Mouse (Mus musculus): ENCODE measurements around the gene Psip1.
"Not testable (repeated sequence)": the region's sequence is repeated elsewhere in the genome, so short reads cannot be mapped to it uniquely, and the experiment has no call there.

Gene Psip1

GRCm38 (mm10) chr4:83486117-83486901 lies at the start of gene Psip1:
Psip1 (minus strand) TSS chr4:83486459.
- DNase-seq (ENCODE audit: low spot score in 2 of 2): peak; percentile 90 to 93

- DNase-seq (ENCODE audit: low spot score in 2 of 2): no peak
Measured at GRCm38 (mm10) chr4:83534024-83534423, 47.8 kb upstream of the Psip1 start.

- no peak for DNase-seq (ENCODE audit: low spot score in 2 of 2)
Measured at GRCm38 (mm10) chr4:83533168-83533911, 47.1 kb upstream of the Psip1 start.

- not testable (repeated sequence) for DNase-seq (ENCODE audit: low spot score in 2 of 2)
Measured at GRCm38 (mm10) chr4:83530060-83530459, 43.8 kb upstream of the Psip1 start.

GRCm38 (mm10) chr4:83527921-83528320 lies 41.7 kb upstream of the Psip1 start:
- no peak for DNase-seq (ENCODE audit: low spot score in 2 of 2)

GRCm38 (mm10) chr4:83526988-83527334 lies 40.7 kb upstream of the Psip1 start:
- DNase-seq (ENCODE audit: low spot score in 2 of 2): no peak

GRCm38 (mm10) chr4:83526270-83526987 lies 40.2 kb upstream of the Psip1 start:
- no peak for DNase-seq (ENCODE audit: low spot score in 2 of 2)

GRCm38 (mm10) chr4:83525690-83526055 lies 39.4 kb upstream of the Psip1 start:
- DNase-seq (ENCODE audit: low spot score in 2 of 2): no peak

GRCm38 (mm10) chr4:83524843-83525689 lies 38.8 kb upstream of the Psip1 start, which contains the start of gene Ccdc171:
Ccdc171 (plus strand) TSS chr4:83525545.
- peak; percentile 89 to 94 for DNase-seq (ENCODE audit: low spot score in 2 of 2)

GRCm38 (mm10) chr4:83524456-83524842 lies 38.2 kb upstream of the Psip1 start:
- no peak for DNase-seq (ENCODE audit: low spot score in 2 of 2)

GRCm38 (mm10) chr4:83522066-83522465 lies 35.8 kb upstream of the Psip1 start:
- DNase-seq (ENCODE audit: low spot score in 2 of 2): no peak

GRCm38 (mm10) chr4:83520308-83520707 lies 34.0 kb upstream of the Psip1 start:
- DNase-seq (ENCODE audit: low spot score in 2 of 2): no peak

- DNase-seq (ENCODE audit: low spot score in 2 of 2): no peak
Measured at GRCm38 (mm10) chr4:83519807-83520206, 33.5 kb upstream of the Psip1 start.

GRCm38 (mm10) chr4:83519148-83519547 lies 32.9 kb upstream of the Psip1 start:
- DNase-seq (ENCODE audit: low spot score in 2 of 2): no peak

- not testable (repeated sequence) for DNase-seq (ENCODE audit: low spot score in 2 of 2)
Measured at GRCm38 (mm10) chr4:83516144-83516543, 29.9 kb upstream of the Psip1 start.

- DNase-seq (ENCODE audit: low spot score in 2 of 2): no peak
Measured at GRCm38 (mm10) chr4:83514976-83515669, 28.9 kb upstream of the Psip1 start.

- no peak for DNase-seq (ENCODE audit: low spot score in 2 of 2)
Measured at GRCm38 (mm10) chr4:83514183-83514582, 27.9 kb upstream of the Psip1 start.

GRCm38 (mm10) chr4:83512644-83513043 lies 26.4 kb upstream of the Psip1 start:
- DNase-seq (ENCODE audit: low spot score in 2 of 2): no peak

GRCm38 (mm10) chr4:83512217-83512616 lies 26.0 kb upstream of the Psip1 start:
- no peak for DNase-seq (ENCODE audit: low spot score in 2 of 2)

- no peak for DNase-seq (ENCODE audit: low spot score in 2 of 2)
Measured at GRCm38 (mm10) chr4:83511083-83511482, 24.8 kb upstream of the Psip1 start.

GRCm38 (mm10) chr4:83509600-83509999 lies 23.3 kb upstream of the Psip1 start:
- no peak for DNase-seq (ENCODE audit: low spot score in 2 of 2)
